In genomic region chr16:90485125-90485524, GRCm38 (mm10) we compare ENCODE assay signal across 19 mouse cellular contexts.
"Had no signal": no experiment of that assay in that cellular context is flagged by ENCODE, and none has a peak within 500 bp of the region (broad histone marks: within the 10 kb centered on the region; RNA-seq: fewer than 3 reads in every experiment).

No protein-coding gene starts in this region.

- ATAC-seq: liver, postnatal 0 days; lung, postnatal 0 days; midbrain, embryonic 15.5 days had no signal

- H3K9ac ChIP-seq: limb, embryonic 12.5 days; limb, embryonic 15.5 days; liver, embryonic 14.5 days; liver, postnatal 0 days; lung, embryonic 14.5 days; midbrain, embryonic 12.5 days; midbrain, embryonic 15.5 days; neural tube, embryonic 12.5 days; neural tube, embryonic 15.5 days; stomach, embryonic 15.5 days had no signal

- H3K4me2 ChIP-seq: limb, embryonic 12.5 days; limb, embryonic 15.5 days; liver, embryonic 11.5 days; lung, embryonic 14.5 days; midbrain, embryonic 12.5 days; midbrain, embryonic 15.5 days; neural tube, embryonic 12.5 days; neural tube, embryonic 15.5 days; stomach, embryonic 15.5 days had no signal

- H3K27me3 ChIP-seq: limb, embryonic 12.5 days; limb, embryonic 15.5 days; midbrain, embryonic 12.5 days; midbrain, embryonic 15.5 days; neural tube, embryonic 12.5 days; neural tube, embryonic 15.5 days; stomach, embryonic 15.5 days had no signal

- H3K4me1 ChIP-seq: midbrain, embryonic 12.5 days; midbrain, embryonic 15.5 days; neural tube, embryonic 12.5 days; stomach, embryonic 15.5 days had no signal

- H3K4me3 ChIP-seq: limb, embryonic 12.5 days; limb, embryonic 15.5 days; midbrain, embryonic 12.5 days; midbrain, embryonic 15.5 days; neural tube, embryonic 12.5 days; neural tube, embryonic 15.5 days; stomach, embryonic 15.5 days had no signal

- H3K9me3 ChIP-seq: limb, embryonic 12.5 days; limb, embryonic 15.5 days; midbrain, embryonic 12.5 days; midbrain, embryonic 15.5 days; neural tube, embryonic 12.5 days; neural tube, embryonic 15.5 days; stomach, embryonic 15.5 days had no signal

- H3K27ac ChIP-seq: limb, embryonic 12.5 days; limb, embryonic 15.5 days; liver, embryonic 14.5 days; macrophage; midbrain, embryonic 12.5 days; midbrain, embryonic 15.5 days; neural tube, embryonic 12.5 days; neural tube, embryonic 15.5 days; stomach, embryonic 15.5 days had no signal

- DNase-seq: kidney, adult 9 months; kidney, postnatal 25 days; left cerebral cortex, postnatal 4 days; liver, postnatal 0 days; lung, embryonic 14.5 days; right cerebral cortex, postnatal 25 days; spleen, adult 18-20 months; thymus, postnatal 25 days had no signal
